Mouse (Mus musculus): ENCODE measurements around the gene Nrp1.

DNA sequence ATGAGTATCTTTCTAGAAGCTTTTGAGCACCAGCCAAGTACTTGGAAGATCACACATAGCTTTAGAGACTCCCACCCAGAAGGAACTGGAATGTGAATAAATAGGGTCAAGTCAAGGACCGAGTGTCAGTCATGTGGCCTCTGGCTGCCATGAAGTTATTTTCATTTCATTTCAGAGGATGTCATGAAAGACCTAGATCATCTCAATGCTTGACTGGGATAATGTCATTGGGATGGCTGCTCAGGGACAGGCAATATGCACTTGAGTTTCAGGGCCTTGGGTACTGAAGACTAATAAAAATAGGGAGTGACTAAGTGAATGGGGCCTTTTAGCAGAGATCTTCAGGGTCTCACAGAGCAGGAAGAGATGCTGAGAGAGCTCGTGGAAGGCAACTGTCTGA is 26.0 kb downstream of the Nrp1 start:
- TF ChIP-seq HCFC1 (IDR thresholded peaks at IDR 0.05; ENCODE audit: borderline replicate concordance, insufficient read depth, low read length) (no peak), CHD2 (IDR thresholded peaks at IDR 0.05; ENCODE audit: low read depth, low read length) (no peak), MAFK (IDR thresholded peaks at IDR 0.05; ENCODE audit: insufficient read depth, low read depth, low read length) (no peak), ZC3H11A (IDR thresholded peaks at IDR 0.05; ENCODE audit: borderline replicate concordance, low read depth, low read length) (no peak)
